Mouse (Mus musculus): ENCODE measurements at regions not wholly inside any gene's neighbourhood (a gene's known extent, or its start where the extent isn't known, plus 50 kb on each side); places are given as distances from the start of the nearest gene placed in this dataset.

DNA sequence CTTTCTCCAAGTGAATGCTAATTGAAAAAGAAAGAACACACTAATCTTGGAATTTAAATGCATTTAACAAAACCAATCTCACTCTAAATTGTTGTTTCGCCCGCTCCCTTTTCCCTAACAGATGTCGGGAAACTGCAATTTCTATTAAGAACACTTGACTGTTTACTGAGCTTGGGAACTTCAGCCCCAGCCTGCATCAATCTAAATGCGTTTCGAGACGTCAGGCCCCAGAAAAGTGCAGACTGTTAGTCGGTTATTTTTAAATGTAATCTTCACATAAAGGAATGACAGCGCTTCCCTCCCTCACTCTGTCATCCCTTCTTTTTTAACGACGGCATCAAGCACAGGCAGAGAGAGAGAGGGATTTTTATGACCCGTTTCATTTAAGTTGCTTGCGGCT, 677.7 kb downstream of the Vrk1 start:
- no peak for DNase-seq (ENCODE audit: extremely low spot score in 1 of 2, low spot score in 1 of 2)

DNA sequence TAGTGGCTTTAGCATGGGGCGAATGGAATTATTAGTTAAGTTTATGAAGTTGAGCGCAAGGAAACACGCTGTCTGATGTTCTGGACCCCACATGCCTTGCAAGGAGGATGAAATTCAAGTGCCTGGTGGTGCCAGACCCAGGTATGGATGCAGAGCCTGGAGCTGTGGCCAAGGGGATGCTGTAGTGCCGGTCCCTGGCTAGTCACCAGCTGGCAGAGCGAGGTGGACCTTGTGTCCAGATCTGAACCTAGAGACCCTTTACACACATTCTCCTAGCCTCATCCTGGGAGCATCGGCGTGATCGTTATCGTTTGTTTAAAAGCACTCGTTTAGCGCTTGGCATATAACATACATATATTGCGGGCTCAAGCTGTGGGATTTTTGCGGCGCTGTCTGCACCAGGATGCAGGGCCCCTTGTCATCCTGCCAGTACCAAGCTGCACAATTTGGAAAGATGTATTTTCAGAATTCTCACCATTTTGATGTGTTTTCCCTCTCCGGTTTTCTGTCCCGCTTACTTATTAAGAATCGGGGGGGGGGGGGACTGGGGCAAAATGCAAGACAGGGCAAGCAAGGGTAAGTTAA, 678.2 kb downstream of the Vrk1 start:
- DNase-seq (ENCODE audit: extremely low spot score in 1 of 2, low spot score in 1 of 2), result no peak

DNA sequence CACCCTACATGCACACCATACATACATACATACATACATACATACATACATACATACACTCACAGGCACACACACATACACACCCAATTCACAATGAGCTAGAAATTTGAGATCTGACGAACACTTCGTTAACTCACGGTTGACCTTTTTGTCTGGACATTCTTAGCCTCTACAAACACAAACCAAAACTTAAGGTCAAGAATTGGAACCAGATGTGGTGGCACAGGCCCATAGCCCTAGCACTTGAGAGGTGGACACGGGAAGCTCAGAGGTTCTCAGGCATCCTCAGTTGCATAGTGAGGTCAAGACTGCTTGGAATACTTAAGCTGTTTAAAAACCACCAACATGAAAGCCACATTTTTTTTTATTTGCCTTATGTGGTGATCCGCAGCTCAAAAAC, 692.9 kb downstream of the Vrk1 start:
- DNase-seq (ENCODE audit: extremely low spot score in 1 of 2, low spot score in 1 of 2), result no peak

DNA sequence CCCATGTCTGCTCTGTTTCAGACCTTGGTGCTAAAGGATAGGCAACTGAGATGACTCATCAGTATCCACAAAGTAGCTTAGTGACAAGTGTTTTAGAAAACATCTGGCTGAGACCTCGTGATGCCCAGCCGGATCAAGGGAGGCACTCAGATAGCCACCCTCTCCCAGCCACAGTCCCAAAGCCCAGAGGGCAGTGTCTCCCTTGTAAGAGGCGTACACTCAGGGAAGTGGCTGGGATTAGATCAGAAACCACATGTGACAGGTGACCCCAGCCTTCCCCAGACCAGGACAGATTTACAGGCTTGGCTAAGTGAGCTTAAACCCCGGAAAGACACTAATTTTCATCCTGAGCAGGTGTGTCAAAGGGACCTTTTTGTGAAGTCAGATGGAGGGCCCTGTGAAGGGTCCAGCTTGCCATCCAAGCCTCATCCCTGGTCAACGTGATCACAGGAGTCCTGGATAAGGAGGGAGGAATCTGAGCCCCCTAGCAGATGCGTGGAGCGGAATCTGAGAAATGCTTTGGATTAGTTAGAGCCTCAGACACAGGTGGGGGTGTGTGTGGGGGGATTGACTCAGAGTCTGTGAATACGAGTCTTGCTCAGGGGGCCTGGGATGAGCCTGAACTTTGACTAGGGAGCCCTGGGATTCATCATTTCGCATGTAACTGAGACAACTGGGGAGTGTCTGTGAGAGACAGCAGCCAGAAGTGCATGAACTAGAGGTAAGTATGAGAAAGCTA, 711.4 kb downstream of the Vrk1 start:
- DNase-seq (ENCODE audit: extremely low spot score in 1 of 2, low spot score in 1 of 2), result no peak

DNA sequence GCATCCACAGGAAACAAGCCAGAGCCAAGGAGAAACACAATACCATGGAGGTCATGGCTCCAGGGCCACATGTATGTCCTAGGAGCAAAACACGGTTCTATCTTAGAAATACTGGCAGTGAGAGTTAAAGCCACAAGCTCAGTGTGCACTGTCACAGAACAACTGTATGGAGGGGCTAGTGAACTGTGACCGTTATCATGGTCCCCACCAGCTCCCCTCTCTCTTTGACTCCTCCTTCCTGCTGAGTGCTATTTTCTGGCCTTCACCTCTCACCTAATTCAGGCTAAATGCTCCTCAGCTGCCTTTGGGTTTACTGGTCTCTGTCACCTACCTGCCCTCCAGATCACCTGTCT, 712.0 kb downstream of the Vrk1 start:
- no peak for DNase-seq (ENCODE audit: extremely low spot score in 1 of 2, low spot score in 1 of 2)

DNA sequence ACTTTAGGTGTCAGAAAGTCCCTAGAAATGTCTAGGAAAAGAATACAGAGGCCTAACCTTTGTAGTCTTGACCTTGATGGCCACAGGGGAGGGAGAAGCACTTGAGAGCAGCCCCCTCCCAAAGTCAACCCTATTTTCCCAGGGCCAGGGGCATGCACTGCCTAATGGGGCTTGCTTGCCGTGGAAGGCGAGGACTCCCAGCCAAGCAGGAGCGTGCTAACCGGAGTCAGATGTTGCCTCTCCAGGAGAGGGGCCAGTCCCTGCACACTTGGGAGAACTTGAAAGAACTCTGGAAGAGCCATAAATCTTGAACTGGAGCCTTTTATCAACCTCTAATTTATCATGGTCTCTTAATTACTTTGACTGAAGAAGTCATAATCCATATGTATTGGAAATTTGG, 712.7 kb downstream of the Vrk1 start:
- no peak for DNase-seq (ENCODE audit: extremely low spot score in 1 of 2, low spot score in 1 of 2)

DNA sequence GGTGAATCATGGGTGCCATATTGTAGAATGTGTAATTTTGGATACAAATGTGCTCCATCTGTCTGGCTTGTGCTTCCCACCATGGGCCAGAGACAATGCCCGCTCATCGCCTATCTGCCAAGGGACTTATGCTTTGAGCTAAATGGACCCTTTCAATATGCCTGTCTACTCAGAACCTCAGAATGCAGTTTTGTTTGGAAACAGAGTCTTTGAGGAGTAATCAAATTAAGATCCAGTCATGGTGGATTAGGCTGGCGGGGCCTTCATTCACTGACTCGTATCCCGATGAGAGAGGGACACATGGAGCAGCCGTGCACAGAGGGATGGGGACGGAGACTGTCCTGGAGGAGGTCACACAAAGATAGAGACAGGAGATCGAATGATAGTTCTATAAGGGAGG, 716.9 kb downstream of the Vrk1 start:
- DNase-seq (ENCODE audit: extremely low spot score in 1 of 2, low spot score in 1 of 2), result no peak

DNA sequence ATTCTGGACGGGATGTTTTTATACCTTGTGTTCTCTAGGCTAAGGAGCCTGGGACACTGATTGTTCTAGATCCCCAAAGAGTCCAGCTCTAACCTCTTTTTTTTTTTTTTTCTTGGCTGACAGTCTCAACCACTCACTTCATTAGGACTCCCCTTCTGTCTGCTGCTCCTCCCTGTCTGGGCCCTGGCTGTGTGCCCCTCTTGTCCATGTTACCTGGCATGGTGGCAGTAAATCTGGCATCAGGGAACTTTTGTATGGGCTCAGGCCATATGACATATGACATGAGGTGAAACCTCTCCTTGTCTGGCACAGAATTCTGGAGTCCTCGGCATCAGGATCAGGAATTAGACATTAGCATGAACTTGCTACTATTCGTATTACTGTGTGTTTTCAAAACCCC, 717.5 kb downstream of the Vrk1 start:
- no peak for DNase-seq (ENCODE audit: extremely low spot score in 1 of 2, low spot score in 1 of 2)

DNA sequence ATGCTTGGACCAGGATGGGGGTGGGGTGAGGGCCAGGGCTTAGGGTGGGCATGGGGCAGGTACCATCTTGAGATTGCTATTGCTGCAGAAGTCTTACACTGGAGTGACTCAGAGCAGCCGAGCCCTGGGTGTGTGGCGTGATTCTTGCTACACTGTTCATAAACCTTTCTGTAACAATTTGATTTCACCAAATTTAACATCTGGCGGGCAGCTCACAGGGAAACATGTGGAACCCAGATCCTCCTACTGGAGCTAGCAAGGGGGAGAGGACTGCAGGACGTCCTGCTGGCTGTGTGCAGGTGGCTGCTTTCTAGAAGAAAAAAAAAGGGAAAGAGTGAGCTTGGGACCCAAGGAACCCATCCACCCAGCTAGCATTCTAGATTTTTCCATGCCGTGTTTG, 719.7 kb downstream of the Vrk1 start:
- DNase-seq (ENCODE audit: extremely low spot score in 1 of 2, low spot score in 1 of 2), result no peak

DNA sequence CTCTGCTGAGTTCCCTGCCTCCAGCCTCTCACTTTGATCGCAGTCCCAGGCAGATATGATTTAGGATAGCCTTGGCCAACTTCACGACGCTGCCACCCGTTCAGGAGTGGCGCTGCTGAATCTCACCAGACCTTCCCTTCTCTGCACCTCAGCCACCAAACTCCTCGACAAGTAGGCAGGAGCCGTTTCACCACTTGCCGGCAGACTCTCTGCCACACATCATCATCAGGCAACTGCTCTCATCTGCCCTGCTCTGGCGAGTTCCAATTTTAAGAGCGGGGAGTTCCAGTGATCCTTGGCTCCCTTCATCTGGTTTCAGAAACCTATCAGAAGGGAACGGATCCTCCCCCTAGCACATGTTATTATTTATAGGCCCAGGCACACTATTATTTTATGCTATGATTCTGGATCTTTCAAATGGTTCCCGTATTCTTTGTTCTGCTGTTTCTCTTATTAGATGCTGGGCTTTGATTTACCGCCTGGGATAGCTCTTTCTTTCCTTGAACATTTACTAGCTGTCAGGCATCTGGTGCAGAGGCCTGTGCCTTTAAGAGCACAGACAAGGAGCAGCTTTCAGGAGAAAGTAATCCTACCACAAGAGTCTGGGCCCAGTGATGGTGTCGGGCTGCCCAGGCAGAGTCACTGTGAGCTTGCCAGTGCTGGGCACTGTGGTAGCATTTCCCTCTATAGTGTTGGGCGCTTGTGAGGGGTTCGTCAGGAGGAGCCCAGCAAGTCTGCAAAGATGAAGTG, 722.3 kb downstream of the Vrk1 start:
- no peak for DNase-seq (ENCODE audit: extremely low spot score in 1 of 2, low spot score in 1 of 2)

DNA sequence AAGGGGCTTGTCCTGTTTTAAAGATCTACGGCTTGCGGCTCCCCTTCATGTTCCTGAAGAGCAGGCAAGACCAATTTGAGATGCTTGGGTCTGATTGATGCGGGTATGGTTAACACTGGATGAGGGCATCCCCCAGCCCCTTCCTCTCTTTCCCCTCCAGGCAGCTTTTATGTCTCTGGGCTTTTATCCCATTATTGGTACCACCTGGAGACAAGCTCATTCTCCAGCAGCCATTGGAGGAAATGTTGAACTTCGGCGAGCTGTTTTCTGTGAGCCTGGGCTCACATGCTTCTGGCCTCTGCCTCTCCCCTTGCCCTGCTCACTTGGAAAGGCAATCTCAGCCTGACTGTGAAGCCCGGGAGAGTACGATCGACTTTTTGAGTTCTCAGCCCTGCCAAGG, 738.7 kb downstream of the Vrk1 start:
- no peak for DNase-seq (ENCODE audit: extremely low spot score in 1 of 2, low spot score in 1 of 2)

DNA sequence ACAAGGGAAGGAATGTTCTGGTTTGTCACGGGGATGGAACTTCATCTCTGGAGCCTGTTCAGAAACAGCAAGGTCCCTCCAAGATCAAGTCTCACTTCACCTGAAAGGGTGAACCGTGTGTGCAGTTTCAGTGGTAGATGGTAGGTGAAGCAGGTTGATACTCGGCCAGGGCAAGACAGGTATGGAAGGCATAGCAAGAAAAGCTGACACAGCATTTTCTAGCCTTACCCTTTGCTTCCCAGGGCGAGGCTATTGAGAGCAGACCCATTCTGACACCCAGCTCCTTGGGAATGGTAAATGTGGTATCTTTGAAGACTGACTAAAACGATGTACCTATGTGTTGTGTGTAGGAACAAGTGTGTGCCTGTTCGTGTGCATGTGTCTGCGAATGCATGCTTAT, 724.9 kb upstream of the 3110018I06Rik start:
- DNase-seq (ENCODE audit: extremely low spot score in 1 of 2, low spot score in 1 of 2), result no peak

DNA sequence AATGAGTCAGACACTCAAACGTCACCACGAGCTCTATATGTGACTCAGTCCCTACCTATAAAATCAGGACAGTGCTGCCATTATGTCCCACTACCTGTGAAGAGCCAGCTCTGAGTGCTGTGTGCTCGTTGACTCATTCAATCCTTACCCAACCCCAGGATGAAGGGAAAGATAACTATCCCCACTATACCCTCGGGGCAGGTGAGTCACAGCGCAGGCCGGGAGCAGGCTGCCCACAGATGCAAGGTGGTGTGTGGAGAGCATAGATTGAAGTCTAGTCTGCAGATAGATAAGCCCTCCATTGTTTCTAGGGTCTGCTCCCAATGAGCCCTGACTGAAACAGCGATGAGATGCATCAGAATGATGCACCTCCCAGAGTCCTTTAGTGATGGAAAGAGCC, 723.9 kb upstream of the 3110018I06Rik start:
- DNase-seq (ENCODE audit: extremely low spot score in 1 of 2, low spot score in 1 of 2), result no peak

DNA sequence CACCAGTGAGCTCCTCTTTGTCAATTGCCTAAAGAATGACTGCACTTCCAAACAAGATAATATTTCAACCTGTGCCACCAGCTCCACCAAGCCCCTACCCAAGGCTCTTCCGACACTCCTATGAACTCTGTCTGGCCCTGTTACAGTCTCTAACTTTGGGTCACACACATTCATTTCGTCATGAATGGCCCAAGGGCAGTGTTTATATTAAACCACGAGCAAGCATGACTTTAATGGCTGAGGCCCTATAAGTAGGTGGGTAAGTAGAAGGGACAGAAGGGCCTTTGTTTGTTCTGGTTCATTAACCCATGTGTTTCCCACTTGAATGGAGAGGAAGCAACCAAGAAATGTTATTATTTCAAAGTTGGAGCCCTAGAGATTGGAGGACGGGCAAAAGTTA, 714.9 kb upstream of the 3110018I06Rik start:
- DNase-seq (ENCODE audit: extremely low spot score in 1 of 2, low spot score in 1 of 2), result no peak

DNA sequence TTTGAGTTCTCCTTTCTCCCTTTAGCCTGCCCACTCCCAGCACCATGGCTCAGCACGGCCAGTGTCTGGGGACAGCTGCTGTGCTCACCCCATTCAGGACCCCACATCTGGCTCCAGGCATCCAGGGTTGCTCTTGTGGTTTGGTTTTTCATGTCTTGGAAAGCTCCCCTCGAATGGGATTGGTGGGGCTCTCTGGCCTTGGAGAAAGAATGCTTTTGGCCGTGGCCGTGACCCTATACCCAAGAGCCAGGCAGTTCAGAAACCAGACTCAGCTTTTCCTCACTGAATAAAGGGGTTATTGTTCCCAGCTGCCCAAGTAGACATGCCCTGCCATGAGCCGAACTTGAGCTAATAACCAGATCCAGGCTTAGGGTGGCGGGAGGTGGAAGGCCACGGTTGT, 691.8 kb upstream of the 3110018I06Rik start:
- DNase-seq (ENCODE audit: extremely low spot score in 1 of 2, low spot score in 1 of 2), result no peak

DNA sequence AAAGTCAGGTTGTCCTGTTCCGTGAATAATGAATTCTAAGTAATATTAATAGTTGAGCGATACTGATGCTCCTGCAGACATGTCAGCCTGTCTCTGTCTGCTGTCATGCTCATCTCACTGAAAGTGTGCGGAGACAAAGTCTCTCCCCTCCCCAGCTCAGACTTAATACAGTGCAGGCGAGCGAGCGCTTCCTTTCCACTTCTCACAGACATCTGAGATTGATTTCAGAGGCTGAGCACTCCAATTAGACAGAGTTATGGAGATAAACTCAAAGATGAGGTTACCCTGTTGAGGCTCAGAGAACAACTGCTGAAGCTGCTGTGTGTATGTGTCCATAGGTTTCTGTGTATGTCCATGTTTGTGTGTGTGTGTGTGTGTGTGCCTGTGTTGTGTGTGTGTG, 668.7 kb upstream of the 3110018I06Rik start:
- DNase-seq (ENCODE audit: extremely low spot score in 1 of 2, low spot score in 1 of 2), result no peak

DNA sequence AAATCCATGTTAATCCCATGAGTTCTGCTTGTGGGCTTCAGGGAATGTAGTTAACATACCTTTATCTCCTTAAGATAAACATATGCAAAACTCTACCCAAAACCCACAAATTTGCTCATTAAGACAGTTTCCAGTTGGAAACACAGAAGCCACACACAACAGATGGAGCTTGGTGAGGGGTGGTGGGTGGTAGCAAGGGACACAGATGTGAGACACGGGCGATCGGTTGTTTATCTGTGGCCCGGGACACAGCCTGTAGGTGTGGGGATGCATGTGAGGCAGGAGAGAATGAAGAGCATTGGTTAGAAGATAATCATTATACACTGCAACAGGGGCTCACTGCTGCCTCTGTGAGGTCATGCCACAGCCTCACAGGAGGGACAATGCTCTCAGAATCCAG, 666.1 kb upstream of the 3110018I06Rik start:
- no peak for DNase-seq (ENCODE audit: extremely low spot score in 1 of 2, low spot score in 1 of 2)

DNA sequence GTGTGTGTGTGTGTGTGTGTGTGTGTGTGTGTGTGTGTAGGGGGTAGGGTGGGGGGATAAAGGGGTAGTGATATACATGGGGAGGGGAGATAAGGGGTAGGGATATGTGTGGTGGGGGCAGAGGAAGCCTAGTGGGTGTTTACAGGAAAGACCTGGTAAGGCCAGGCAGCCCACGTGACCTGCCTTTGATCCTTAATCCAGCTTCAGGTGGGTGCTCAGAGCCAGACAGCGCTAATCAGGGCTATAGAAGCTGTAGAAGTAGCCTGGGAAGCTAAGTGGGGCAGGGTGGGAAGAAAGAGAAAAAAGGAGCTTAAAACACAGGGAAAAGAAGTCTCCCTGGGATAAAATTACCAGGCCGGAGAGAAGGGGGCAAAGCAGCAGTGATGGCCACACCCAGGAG, 659.9 kb upstream of the 3110018I06Rik start:
- DNase-seq (ENCODE audit: extremely low spot score in 1 of 2, low spot score in 1 of 2), result no peak

DNA sequence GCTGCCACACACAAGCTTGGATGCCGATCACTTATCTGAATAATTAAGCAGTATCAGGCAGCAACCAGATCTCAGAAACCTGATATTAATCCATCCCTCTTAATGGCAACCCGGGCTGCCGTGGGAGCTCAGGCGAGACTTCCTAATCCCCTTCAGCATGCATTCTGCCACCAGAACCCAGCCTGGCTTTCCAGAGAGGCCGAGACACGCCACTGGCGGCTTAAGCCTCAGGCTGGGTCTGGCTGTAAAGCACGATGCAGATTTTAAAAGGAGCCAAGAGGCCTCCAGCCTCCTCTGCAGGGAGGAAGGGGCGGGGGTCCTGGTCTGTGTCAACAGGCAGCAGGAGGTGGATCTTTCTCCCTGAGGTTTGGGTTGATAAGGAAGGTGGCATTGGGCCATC, 659.1 kb upstream of the 3110018I06Rik start:
- DNase-seq (ENCODE audit: extremely low spot score in 1 of 2, low spot score in 1 of 2), result no peak

DNA sequence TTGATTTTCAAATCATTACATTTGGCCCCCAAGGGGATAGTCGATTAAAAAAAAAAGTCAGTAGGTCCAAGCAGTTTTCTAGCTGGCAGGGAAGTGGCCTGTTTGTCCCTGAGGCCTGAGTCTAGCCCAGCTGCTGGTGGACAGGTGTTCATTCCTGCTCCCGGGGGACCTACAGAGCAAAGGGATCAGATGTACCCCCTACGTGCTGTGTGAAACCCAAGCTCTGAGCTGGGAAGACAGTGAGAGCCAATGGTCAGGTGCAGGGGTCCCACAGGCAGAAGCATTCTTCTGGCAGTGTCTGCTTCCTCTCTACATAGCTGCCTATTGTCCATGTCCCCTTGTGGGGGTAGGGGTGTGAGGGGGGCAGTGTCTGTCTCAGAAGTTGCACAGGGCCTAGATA, 653.2 kb upstream of the 3110018I06Rik start:
- DNase-seq (ENCODE audit: extremely low spot score in 1 of 2, low spot score in 1 of 2), result no peak

DNA sequence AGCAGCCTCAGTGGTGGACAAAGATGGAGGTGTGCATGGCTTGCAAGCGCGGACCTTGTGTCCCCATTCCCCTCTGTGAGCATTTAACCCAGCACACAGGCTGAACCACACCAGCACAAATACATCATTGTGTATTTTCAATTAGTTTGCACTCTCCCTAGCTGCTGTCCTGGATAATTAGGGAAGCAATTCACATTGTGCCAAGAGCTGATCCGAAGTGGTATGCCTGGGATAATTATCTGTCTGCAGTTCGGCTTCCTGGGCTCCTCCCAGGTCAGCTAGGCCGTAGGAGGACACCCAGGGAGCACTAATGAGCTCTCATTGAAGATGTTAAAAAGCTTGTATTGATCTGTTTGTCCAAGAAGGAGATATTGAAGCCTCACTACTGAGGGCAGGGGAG, 648.8 kb upstream of the 3110018I06Rik start:
- no peak for DNase-seq (ENCODE audit: extremely low spot score in 1 of 2, low spot score in 1 of 2)

DNA sequence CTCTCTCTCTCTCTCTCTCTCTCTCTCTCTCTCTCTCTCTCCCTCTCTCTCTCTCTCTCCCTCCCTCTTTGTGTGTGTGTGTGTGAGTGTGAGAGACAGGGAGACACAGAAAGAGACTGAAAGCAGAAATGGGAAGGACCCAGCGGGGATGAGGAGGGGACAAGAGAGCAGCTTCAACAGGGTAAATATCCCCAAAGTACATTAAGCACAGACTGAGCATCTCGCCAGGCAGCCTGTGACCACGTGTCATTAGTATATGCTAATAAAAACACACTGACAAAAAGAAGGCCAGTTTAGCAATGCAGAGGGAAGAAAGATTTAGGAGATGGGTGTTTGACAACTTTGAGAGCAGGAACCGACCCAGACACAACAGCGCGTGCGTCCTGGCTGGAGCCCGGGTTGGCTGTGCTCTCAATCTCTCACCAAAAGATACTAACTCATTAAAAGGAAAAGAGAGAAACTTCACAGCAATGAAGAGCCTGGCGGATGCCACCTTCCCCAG, 648.2 kb upstream of the 3110018I06Rik start:
- DNase-seq (ENCODE audit: extremely low spot score in 1 of 2, low spot score in 1 of 2), result no peak
